9 mouse cellular contexts compared by ENCODE assay signal in genomic region chr9:36833914-36834313, GRCm38 (mm10). TPM values are rescaled to one million over a fixed set of nuclear protein-coding genes. Genes with fewer than 3 reads are reported as not detected.
DNase-seq lines count a peak whose midpoint lies in the region; ATAC-seq lines count a peak whose summit lies in the region.
"Had no signal": no experiment of that assay in that cellular context is flagged by ENCODE, and none has a peak within 500 bp of the region (broad histone marks: within the 10 kb centered on the region; RNA-seq: fewer than 3 reads in every experiment).

No protein-coding gene starts in this region.

- peaks cover 3% of the 10 kb centered on the region; the same call in 1 of the 2 replicates for H3K4me1 ChIP-seq in kidney, embryonic 16.5 days (ENCODE audit: insufficient read depth, low read length)
- peaks cover 44% of the 10 kb centered on the region for H3K4me1 ChIP-seq in forebrain, embryonic 15.5 days
- peaks cover 26% of the 10 kb centered on the region for H3K4me1 ChIP-seq in midbrain, embryonic 12.5 days

- no peak overlapping the region for H3K4me3 ChIP-seq in kidney, embryonic 16.5 days (ENCODE audit: low read length)
- H3K4me3 ChIP-seq in forebrain, embryonic 15.5 days, result peak overlapping the region; percentile 76
- H3K4me3 ChIP-seq in midbrain, embryonic 12.5 days, result peak overlapping the region; percentile 74

- H3K4me2 ChIP-seq in kidney, embryonic 16.5 days (replicated peaks; ENCODE audit: low read depth, low read length), result peak overlapping the region; percentile 83; the same call in 1 of the 2 replicates
- peak overlapping the region; percentile 76 for H3K4me2 ChIP-seq in forebrain, embryonic 15.5 days (replicated peaks)
- peak overlapping the region; percentile 62 for H3K4me2 ChIP-seq in midbrain, embryonic 12.5 days (replicated peaks)

- H3K27me3 ChIP-seq in kidney, embryonic 16.5 days (ENCODE audit: insufficient read depth, low read length), result peaks cover 14% of the 10 kb centered on the region
- H3K27me3 ChIP-seq in forebrain, embryonic 15.5 days, result no peaks in the 10 kb centered on the region
- H3K27me3 ChIP-seq in midbrain, embryonic 12.5 days, result no peaks in the 10 kb centered on the region

- H3K9ac ChIP-seq in kidney, embryonic 16.5 days (replicated peaks; ENCODE audit: low read length), result no peak overlapping the region
- H3K9ac ChIP-seq in forebrain, embryonic 15.5 days (replicated peaks), result peak overlapping the region; percentile 89
- peak overlapping the region; percentile 89 for H3K9ac ChIP-seq in midbrain, embryonic 12.5 days (replicated peaks)

- ATAC-seq in kidney, embryonic 16.5 days (ENCODE audit: low FRiP score, low TSS enrichment), result no peak
- ATAC-seq in forebrain, embryonic 15.5 days (replicated peaks), result peak; percentile 30
- peak; percentile 7 for ATAC-seq in midbrain, embryonic 12.5 days (ENCODE audit: low FRiP score, low read depth)
- no peak for ATAC-seq in megakaryocyte-erythroid progenitor cell, adult 5-6 weeks (replicated peaks; ENCODE audit: low FRiP score, low TSS enrichment, poor library complexity, severe bottlenecking)

- WGBS in kidney, embryonic 16.5 days, result 52% methylated on average over 3 of the region's 3 CpGs
- WGBS in forebrain, embryonic 15.5 days, result 6% methylated on average over 3 of the region's 3 CpGs
- WGBS in midbrain, embryonic 12.5 days, result 27% methylated on average over 3 of the region's 3 CpGs

- no peaks in the 10 kb centered on the region for H3K36me3 ChIP-seq in kidney, embryonic 16.5 days (ENCODE audit: insufficient read depth, low read length)
- H3K36me3 ChIP-seq in forebrain, embryonic 15.5 days, result peaks cover 13% of the 10 kb centered on the region; the same call in 1 of the 2 replicates
- H3K36me3 ChIP-seq in midbrain, embryonic 12.5 days, result peaks cover 14% of the 10 kb centered on the region; the same call in 1 of the 2 replicates
- H3K36me3 ChIP-seq: G1E had no signal

- DNase-seq in kidney, adult 18-20 months, result no peak
- DNase-seq in cerebellum, adult 9-11 months, result peak; percentile 70
- DNase-seq in frontal cortex, postnatal 36 days (ENCODE audit: low spot score in 2 of 2), result no peak
- DNase-seq in urinary bladder, postnatal 14 days (ENCODE audit: low spot score), result no peak

- no peak overlapping the region for H3K27ac ChIP-seq in kidney, embryonic 16.5 days (ENCODE audit: low read length)
- H3K27ac ChIP-seq in forebrain, embryonic 15.5 days (replicated peaks), result peak overlapping the region; percentile 99
- H3K27ac ChIP-seq in midbrain, embryonic 12.5 days (replicated peaks), result peak overlapping the region; percentile 90

- no peaks in the 10 kb centered on the region for H3K9me3 ChIP-seq in kidney, embryonic 16.5 days (ENCODE audit: low read length)
- H3K9me3 ChIP-seq in forebrain, embryonic 15.5 days, result no peaks in the 10 kb centered on the region
- no peaks in the 10 kb centered on the region for H3K9me3 ChIP-seq in midbrain, embryonic 12.5 days
- H3K9me3 ChIP-seq: G1E had no signal

RNA-seq across cellular contexts. Expression of gene Fez1, which starts 12.2 kb away (rescaled TPM):
- 4.6 and 4.9 TPM in 2 replicates for polyA plus RNA-seq in kidney, embryonic 16.5 days (2015; fragmentation: Nextera tagmentation; extraction: Ambion mirVana)
- 671 and 696 TPM in 2 replicates for polyA plus RNA-seq in forebrain, embryonic 15.5 days (2015; fragmentation: Nextera tagmentation; extraction: Ambion mirVana)
- polyA plus RNA-seq in midbrain, embryonic 12.5 days (2016; fragmentation: Nextera tagmentation; extraction: Ambion mirVana), result 452 and 456 TPM in 2 replicates
- not detected in 2 replicates for total RNA-seq in megakaryocyte-erythroid progenitor cell, adult 5-6 weeks (2014; fragmentation: Nextera tagmentation)
- not detected in 2 replicates for total RNA-seq in megakaryocyte-erythroid progenitor cell, adult 5-6 weeks (2017)
- polyA plus RNA-seq: G1E had no signal

RNA-seq across cellular contexts. Expression of gene Ei24, which starts 36.7 kb away (rescaled TPM):
- polyA plus RNA-seq in kidney, embryonic 16.5 days (2015; fragmentation: Nextera tagmentation; extraction: Ambion mirVana), result 119 and 124 TPM in 2 replicates
- 117 and 126 TPM in 2 replicates for polyA plus RNA-seq in forebrain, embryonic 15.5 days (2015; fragmentation: Nextera tagmentation; extraction: Ambion mirVana)
- polyA plus RNA-seq in midbrain, embryonic 12.5 days (2016; fragmentation: Nextera tagmentation; extraction: Ambion mirVana), result 107 and 109 TPM in 2 replicates
- total RNA-seq in megakaryocyte-erythroid progenitor cell, adult 5-6 weeks (2014; fragmentation: Nextera tagmentation), result 34.9 and 60.8 TPM in 2 replicates
- total RNA-seq in megakaryocyte-erythroid progenitor cell, adult 5-6 weeks (2017), result 42.1 and 44.0 TPM in 2 replicates

Comparison
In these comparisons a context has a peak if more than half of its experiments do, and no peak if none do; other contexts are left out.
1. ATAC-seq: peak in forebrain, embryonic 15.5 days (single experiment) and midbrain, embryonic 12.5 days (single experiment); none in kidney, embryonic 16.5 days (single experiment) and megakaryocyte-erythroid progenitor cell, adult 5-6 weeks (single experiment).
2. RNA of gene Fez1, which starts 12.2 kb away (polyA plus RNA-seq): 671 to 696 TPM in forebrain, embryonic 15.5 days and 452 to 456 TPM in midbrain, embryonic 12.5 days; 4.6 to 4.9 TPM in kidney, embryonic 16.5 days; every median in the first group is over 10 times any median in the second.
3. Peak in every context shown above with its lines, with median percentiles within 50 percentile points of each other: H3K4me2 ChIP-seq.